Mouse (Mus musculus): ENCODE measurements around the gene Tjp1. TPM values are rescaled to one million over a fixed set of nuclear protein-coding genes. Genes with fewer than 3 reads are reported as not detected.
A peak's percentile ranks its signal among the peaks of the same experiment; 100 is the strongest.

Tjp1 gene
- polyA plus RNA-seq, 1 experiment, result 19.3 TPM

DNA sequence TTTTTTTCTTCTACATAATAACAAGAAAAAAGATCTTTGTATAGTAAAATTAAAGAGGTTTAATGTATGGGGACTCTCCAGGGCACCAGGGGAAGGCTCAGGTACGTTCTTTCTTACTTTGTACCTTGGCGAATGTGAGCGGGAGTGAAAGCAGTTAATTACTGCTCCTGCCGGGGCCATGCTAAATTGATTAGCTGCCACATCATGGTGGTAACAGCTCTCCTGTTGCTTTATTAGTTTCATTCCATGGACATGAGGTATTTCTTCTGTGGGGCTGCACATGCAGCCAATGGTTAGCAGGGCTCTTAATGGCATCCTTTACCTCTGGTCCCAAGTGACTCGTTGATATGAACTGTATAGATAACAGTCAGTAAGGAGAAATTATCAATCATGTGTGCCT, 18.2 kb upstream of the Tjp1 start:
- H3K79me2 ChIP-seq (ENCODE audit: control insufficient read depth, insufficient read depth), result no peaks in the 10 kb centered on the region
- H3K27me3 ChIP-seq (ENCODE audit: control insufficient read depth, insufficient read depth, insufficient read length), result peaks cover 5% of the 10 kb centered on the region
- H3K36me3 ChIP-seq (ENCODE audit: control insufficient read depth, insufficient read depth), result no peaks in the 10 kb centered on the region
- H3K4me3 ChIP-seq (ENCODE audit: insufficient read depth, poor library complexity, severe bottlenecking), result no peak overlapping the region
- no peak overlapping the region for H3ac ChIP-seq (ENCODE audit: control insufficient read depth, insufficient read length, low read depth)
- TF ChIP-seq MYOD1 (IDR thresholded peaks at IDR 0.05; ENCODE audit: control insufficient read depth, insufficient read length, low read depth), result no peak
- no peak for TF ChIP-seq USF1 (IDR thresholded peaks at IDR 0.05; ENCODE audit: low read depth)
- no peak for TF ChIP-seq CTCF (IDR thresholded peaks at IDR 0.05; ENCODE audit: control insufficient read depth, insufficient read depth, insufficient read length)
- TF ChIP-seq MYOG (IDR thresholded peaks at IDR 0.05; ENCODE audit: control insufficient read depth, extremely low read depth, insufficient read length), result no peak
- TF ChIP-seq FOSL1 (IDR thresholded peaks at IDR 0.05; ENCODE audit: insufficient read depth, low read length, poor library complexity, severe bottlenecking), result no peak
- TF ChIP-seq MAX (IDR thresholded peaks at IDR 0.05), result no peak
- TF ChIP-seq CEBPB (IDR thresholded peaks at IDR 0.05; ENCODE audit: low read depth), result no peak
- no peaks in the 10 kb centered on the region for H3K79me3 ChIP-seq (ENCODE audit: low read depth)

DNA sequence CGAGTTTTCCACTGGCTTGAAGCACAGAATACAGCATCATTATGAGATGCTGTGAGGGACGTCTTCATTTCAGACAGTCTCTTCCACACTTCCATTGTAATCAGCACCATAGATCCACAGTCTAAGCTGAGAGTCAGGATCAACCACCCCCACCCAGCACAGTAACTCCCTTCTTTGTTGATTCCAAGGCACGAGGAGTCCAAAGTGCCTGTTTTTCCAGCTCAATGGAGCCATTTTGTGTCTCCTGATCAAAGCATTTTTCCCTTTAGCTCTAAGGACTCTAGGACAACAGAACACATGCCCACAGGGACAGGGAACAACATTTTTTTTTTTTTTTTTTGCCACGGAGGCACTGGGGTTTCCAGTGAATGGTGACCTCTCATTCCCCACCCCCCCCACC, 5.1 kb upstream of the Tjp1 start:
- H3K79me3 ChIP-seq (ENCODE audit: low read depth), result no peaks in the 10 kb centered on the region
- H3K36me3 ChIP-seq (ENCODE audit: control insufficient read depth, insufficient read depth), result no peaks in the 10 kb centered on the region
- no peak overlapping the region for H3K4me3 ChIP-seq (ENCODE audit: insufficient read depth, poor library complexity, severe bottlenecking)
- no peak overlapping the region for H3ac ChIP-seq (ENCODE audit: control insufficient read depth, insufficient read length, low read depth)
- H3K27me3 ChIP-seq (ENCODE audit: control insufficient read depth, insufficient read depth, insufficient read length), result peaks cover 6% of the 10 kb centered on the region
- no peak for TF ChIP-seq CTCF (IDR thresholded peaks at IDR 0.05; ENCODE audit: control insufficient read depth, insufficient read depth, insufficient read length)
- TF ChIP-seq USF1 (IDR thresholded peaks at IDR 0.05; ENCODE audit: low read depth), result no peak
- no peak for TF ChIP-seq MYOG (IDR thresholded peaks at IDR 0.05; ENCODE audit: control insufficient read depth, extremely low read depth, insufficient read length)
- no peak for TF ChIP-seq MAX (IDR thresholded peaks at IDR 0.05)
- no peak for TF ChIP-seq MYOD1 (IDR thresholded peaks at IDR 0.05; ENCODE audit: control insufficient read depth, insufficient read length, low read depth)
- no peaks in the 10 kb centered on the region for H3K79me2 ChIP-seq (ENCODE audit: control insufficient read depth, insufficient read depth)

DNA sequence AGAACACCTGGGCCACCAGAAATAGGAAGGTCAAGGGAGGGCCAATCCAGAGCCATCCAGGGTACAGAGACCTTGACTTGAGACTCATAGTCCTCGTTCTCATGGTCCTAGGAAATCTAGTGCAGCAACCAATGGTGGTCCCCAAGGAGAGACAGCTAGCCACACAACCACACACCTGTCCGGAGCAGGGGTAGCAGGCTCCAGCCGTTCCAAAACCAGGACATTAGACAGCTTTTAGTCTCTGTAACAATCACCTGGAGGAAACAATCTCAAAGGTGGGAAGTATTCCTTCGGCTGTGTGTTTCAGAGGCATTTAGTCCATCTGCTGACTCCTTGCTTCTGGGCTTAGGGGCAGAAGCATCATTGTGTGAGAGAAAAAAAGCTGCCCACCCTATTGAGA, 4.5 kb downstream of the Tjp1 start:
- no peaks in the 10 kb centered on the region for H3K79me2 ChIP-seq (ENCODE audit: control insufficient read depth, insufficient read depth)
- H3K27me3 ChIP-seq (ENCODE audit: control insufficient read depth, insufficient read depth, insufficient read length), result peaks cover 20% of the 10 kb centered on the region
- no peaks in the 10 kb centered on the region for H3K36me3 ChIP-seq (ENCODE audit: control insufficient read depth, insufficient read depth)
- no peak overlapping the region for H3ac ChIP-seq (ENCODE audit: control insufficient read depth, insufficient read length, low read depth)
- TF ChIP-seq MYOG (IDR thresholded peaks at IDR 0.05; ENCODE audit: control insufficient read depth, extremely low read depth, insufficient read length), result no peak
- H3K79me3 ChIP-seq (ENCODE audit: low read depth), result no peaks in the 10 kb centered on the region
- no peak overlapping the region for H3K4me3 ChIP-seq (ENCODE audit: insufficient read depth, poor library complexity, severe bottlenecking)

DNA sequence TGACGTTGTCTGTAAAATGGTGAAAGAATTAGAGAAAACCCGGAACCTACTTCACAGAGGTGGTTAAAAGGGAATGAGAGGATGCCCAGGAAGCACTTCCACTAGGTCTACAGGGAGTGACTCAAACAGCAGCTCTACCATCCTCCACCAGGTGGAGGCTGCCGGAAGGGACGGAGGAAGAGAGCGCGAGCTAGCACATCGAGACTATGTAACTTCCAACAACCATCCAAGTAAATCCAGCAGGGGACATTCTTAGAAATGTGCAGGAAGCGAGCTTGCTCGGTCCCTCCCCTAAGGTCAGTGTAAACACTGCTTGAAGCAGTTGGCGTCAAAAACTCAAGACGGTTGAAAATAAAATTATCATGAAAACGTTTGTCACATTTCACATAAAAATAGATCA, 5.1 kb downstream of the Tjp1 start:
- Histone ChIP-seq H3ac (ENCODE audit: control insufficient read depth, insufficient read length, low read depth) (no peak overlapping the region), H3K79me3 (ENCODE audit: low read depth) (no peaks in the 10 kb centered on the region), H3K79me2 (ENCODE audit: control insufficient read depth, insufficient read depth) (no peaks in the 10 kb centered on the region), H3K4me3 (ENCODE audit: insufficient read depth, poor library complexity, severe bottlenecking) (no peak overlapping the region), H3K27me3 (ENCODE audit: control insufficient read depth, insufficient read depth, insufficient read length) (peaks cover 17% of the 10 kb centered on the region), H3K36me3 (ENCODE audit: control insufficient read depth, insufficient read depth) (no peaks in the 10 kb centered on the region)
- no peak for TF ChIP-seq CEBPB (IDR thresholded peaks at IDR 0.05; ENCODE audit: low read depth)
- TF ChIP-seq FOSL1 (IDR thresholded peaks at IDR 0.05; ENCODE audit: insufficient read depth, low read length, poor library complexity, severe bottlenecking), result no peak
- no peak for TF ChIP-seq MAX (IDR thresholded peaks at IDR 0.05)
- TF ChIP-seq USF1 (IDR thresholded peaks at IDR 0.05; ENCODE audit: low read depth), result no peak
- no peak for TF ChIP-seq CTCF (IDR thresholded peaks at IDR 0.05; ENCODE audit: control insufficient read depth, insufficient read depth, insufficient read length)

DNA sequence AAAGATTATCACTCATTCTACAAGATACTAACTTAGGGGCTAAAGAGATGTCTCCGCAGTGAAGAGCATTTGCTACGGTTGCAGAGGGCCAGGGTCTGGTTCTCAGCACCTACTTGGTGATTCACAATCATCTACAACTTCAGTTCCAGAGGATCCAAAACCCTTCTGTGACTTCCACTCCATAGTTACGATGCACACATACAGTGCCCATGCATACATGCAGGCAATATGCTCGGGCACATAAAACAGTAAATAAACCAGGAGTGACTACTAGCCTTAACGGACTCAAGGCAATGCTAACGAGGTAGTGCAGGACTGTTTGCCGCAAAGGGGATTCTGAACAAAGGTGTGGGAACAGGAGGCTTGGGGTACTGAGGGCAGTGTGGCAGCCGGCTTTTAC, 7.0 kb downstream of the Tjp1 start:
- no peaks in the 10 kb centered on the region for H3K79me2 ChIP-seq (ENCODE audit: control insufficient read depth, insufficient read depth)
- no peaks in the 10 kb centered on the region for H3K79me3 ChIP-seq (ENCODE audit: low read depth)
- TF ChIP-seq MYOD1 (IDR thresholded peaks at IDR 0.05; ENCODE audit: control insufficient read depth, insufficient read length, low read depth), result no peak
- TF ChIP-seq MYOG (IDR thresholded peaks at IDR 0.05; ENCODE audit: control insufficient read depth, extremely low read depth, insufficient read length), result no peak
- no peak for TF ChIP-seq CEBPB (IDR thresholded peaks at IDR 0.05; ENCODE audit: low read depth)
- H3ac ChIP-seq (ENCODE audit: control insufficient read depth, insufficient read length, low read depth), result no peak overlapping the region
- no peak overlapping the region for H3K4me3 ChIP-seq (ENCODE audit: insufficient read depth, poor library complexity, severe bottlenecking)
- no peaks in the 10 kb centered on the region for H3K36me3 ChIP-seq (ENCODE audit: control insufficient read depth, insufficient read depth)
- H3K27me3 ChIP-seq (ENCODE audit: control insufficient read depth, insufficient read depth, insufficient read length), result peaks cover 11% of the 10 kb centered on the region

DNA sequence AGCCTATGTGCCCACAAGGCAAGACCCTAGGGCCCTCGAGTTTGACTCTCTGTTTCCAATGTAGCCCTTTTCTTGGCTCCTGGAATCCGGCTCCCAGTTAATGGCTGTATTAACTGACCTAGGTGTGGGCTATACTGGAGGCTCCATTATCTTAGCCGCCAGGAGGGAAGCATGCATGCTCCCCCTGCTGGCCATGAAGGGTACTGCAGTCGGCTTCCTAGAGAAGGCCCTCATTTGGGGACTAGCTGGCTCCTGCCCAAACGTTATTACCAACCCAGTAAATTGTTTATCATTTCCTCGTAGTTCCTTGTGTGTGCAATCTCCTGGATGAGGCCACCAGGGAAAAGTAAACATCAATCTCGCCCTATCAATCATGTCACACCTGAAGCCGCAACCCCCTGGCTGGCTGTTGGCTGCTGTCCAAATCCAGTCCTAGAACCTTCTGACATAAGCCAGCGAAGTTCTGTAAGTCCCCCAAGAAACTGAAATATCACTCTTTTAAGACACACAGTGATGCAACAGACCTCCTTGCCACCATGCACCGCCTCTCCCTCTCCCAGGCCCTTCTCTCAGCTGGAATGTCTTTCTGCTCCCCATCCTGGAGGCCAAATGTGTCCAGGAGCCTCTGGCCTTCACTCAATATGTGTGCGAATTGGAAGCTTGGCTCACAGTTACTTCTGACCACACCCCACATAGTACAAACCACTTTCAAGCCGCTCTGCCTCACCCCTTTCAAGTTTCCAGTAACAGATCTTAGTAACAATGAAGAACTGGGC, 7.6 kb downstream of the Tjp1 start:
- Histone ChIP-seq H3ac (ENCODE audit: control insufficient read depth, insufficient read length, low read depth) (no peak overlapping the region), H3K79me2 (ENCODE audit: control insufficient read depth, insufficient read depth) (no peaks in the 10 kb centered on the region), H3K36me3 (ENCODE audit: control insufficient read depth, insufficient read depth) (no peaks in the 10 kb centered on the region), H3K4me3 (ENCODE audit: insufficient read depth, poor library complexity, severe bottlenecking) (no peak overlapping the region), H3K79me3 (ENCODE audit: low read depth) (no peaks in the 10 kb centered on the region), H3K27me3 (ENCODE audit: control insufficient read depth, insufficient read depth, insufficient read length) (peaks cover 11% of the 10 kb centered on the region)
- TF ChIP-seq CTCF (IDR thresholded peaks at IDR 0.05; ENCODE audit: control insufficient read depth, insufficient read depth, insufficient read length), result peak; percentile 60
- no peak for TF ChIP-seq FOSL1 (IDR thresholded peaks at IDR 0.05; ENCODE audit: insufficient read depth, low read length, poor library complexity, severe bottlenecking)
